Mouse (Mus musculus) neural tube, embryonic 12.5 days (tissue): ENCODE measurements around the gene Gtf2a2. TPM values are rescaled to one million over a fixed set of nuclear protein-coding genes. Genes with fewer than 3 reads are reported as not detected.

Source experiments
- polyA plus RNA-seq: library from polyadenylated mRNA; unstranded; fragments of >200 nt; fragmentation: Nextera tagmentation; extraction: Ambion mirVana; gene quantifications from 2 replicates; pipeline ENCODE4 v1.2.1, GENCODE M21; 2016

The Gtf2a2 gene
- polyA plus RNA-seq, 1 experiment from 2014 or later, result 173 TPM

Other genes with a start within 250 kb of the Gtf2a2 start
- 94.7 and 105 TPM in 2 replicates for gene Bnip2, start 23.1 kb upstream of the Gtf2a2 start, polyA plus RNA-seq
- not detected in 2 replicates for gene Gcnt3, start 25.5 kb downstream of the Gtf2a2 start, polyA plus RNA-seq
- 2.4 and 3.0 TPM in 2 replicates for gene Fam81a, start 130.0 kb downstream of the Gtf2a2 start, polyA plus RNA-seq
- gene Myo1e, start 194.8 kb downstream of the Gtf2a2 start, polyA plus RNA-seq, result 10.9 and 11.3 TPM in 2 replicates